Comparison of ENCODE assay signal across 31 mouse cellular contexts in genomic region chr11:97597945-97598691, GRCm38 (mm10). TPM values are rescaled to one million over a fixed set of nuclear protein-coding genes. Genes with fewer than 3 reads are reported as not detected.
DNase-seq lines count a peak whose midpoint lies in the region; ATAC-seq and TF ChIP-seq lines count a peak whose summit lies in the region.
"Had no signal": no experiment of that assay in that cellular context is flagged by ENCODE, and none has a peak within 500 bp of the region (broad histone marks: within the 10 kb centered on the region; RNA-seq: fewer than 3 reads in every experiment).

No protein-coding gene starts in this region.

- intact Hi-C loops in left cerebral cortex, postnatal 4 days (cut with DNase I) = no loop called here

- no peaks in the 10 kb centered on the region for H3K36me3 ChIP-seq in liver, embryonic 11.5 days (ENCODE audit: control insufficient read depth, insufficient read depth, low read length)
- H3K36me3 ChIP-seq in ES-Bruce4 (ENCODE audit: control insufficient read depth, insufficient read depth, low read length, poor library complexity, severe bottlenecking) = no peaks in the 10 kb centered on the region
- H3K36me3 ChIP-seq in forebrain, embryonic 14.5 days (ENCODE audit: control insufficient read depth, insufficient read depth, low read length) = no peaks in the 10 kb centered on the region
- H3K36me3 ChIP-seq: embryonic facial prominence, embryonic 10.5 days; embryonic facial prominence, embryonic 15.5 days; forebrain, embryonic 15.5 days; hindbrain, embryonic 13.5 days; midbrain, embryonic 10.5 days; neural tube, embryonic 12.5 days had no signal

- TF ChIP-seq POLR2A in ES-Bruce4 (IDR thresholded peaks at IDR 0.05; ENCODE audit: insufficient read depth, low read length) = peak; percentile 88

- peak overlapping the region; percentile 21; the same call in 1 of the 2 replicates for H3K4me2 ChIP-seq in liver, embryonic 11.5 days
- no peak overlapping the region for H3K4me2 ChIP-seq in forebrain, embryonic 14.5 days (ENCODE audit: low read length)
- H3K4me2 ChIP-seq: embryonic facial prominence, embryonic 15.5 days; forebrain, embryonic 15.5 days; heart, embryonic 11.5 days; hindbrain, embryonic 13.5 days; neural tube, embryonic 12.5 days had no signal

- H3K9ac ChIP-seq in liver, embryonic 11.5 days (ENCODE audit: low read depth, low read length) = no peak overlapping the region
- peak overlapping the region; percentile 92 for H3K9ac ChIP-seq in ES-Bruce4 (ENCODE audit: low read depth, poor library complexity, severe bottlenecking)
- H3K9ac ChIP-seq in forebrain, embryonic 14.5 days (ENCODE audit: low read length) = no peak overlapping the region
- H3K9ac ChIP-seq: embryonic facial prominence, embryonic 15.5 days; forebrain, embryonic 15.5 days; hindbrain, embryonic 13.5 days; neural tube, embryonic 12.5 days had no signal

- no peak for ATAC-seq in liver, embryonic 11.5 days (replicated peaks; ENCODE audit: low FRiP score)
- no peak for ATAC-seq in forebrain, embryonic 14.5 days
- ATAC-seq: CD4-positive, CD25-positive, alpha-beta regulatory T cell, adult 4 months; forebrain, embryonic 15.5 days; midbrain, embryonic 16.5 days had no signal

- no peak for TF ChIP-seq EP300 in ES-Bruce4 (IDR thresholded peaks at IDR 0.05; ENCODE audit: insufficient read depth, low read depth, low read length)

- no peaks in the 10 kb centered on the region for H3K9me3 ChIP-seq in liver, embryonic 11.5 days (ENCODE audit: control insufficient read depth, low read length)
- no peaks in the 10 kb centered on the region; the same call in 1 of the 2 replicates for H3K9me3 ChIP-seq in ES-Bruce4 (replicated peaks; ENCODE audit: control insufficient read depth, insufficient read depth, low read length, poor library complexity, severe bottlenecking)
- H3K9me3 ChIP-seq in forebrain, embryonic 14.5 days (replicated peaks; ENCODE audit: control insufficient read depth, low read length) = no peaks in the 10 kb centered on the region
- H3K9me3 ChIP-seq: embryonic facial prominence, embryonic 15.5 days; forebrain, embryonic 15.5 days; hindbrain, embryonic 13.5 days; midbrain, embryonic 10.5 days; neural tube, embryonic 12.5 days had no signal

- no peak overlapping the region for H3K27ac ChIP-seq in liver, embryonic 11.5 days (ENCODE audit: low read depth, low read length)
- H3K27ac ChIP-seq in ES-Bruce4 (ENCODE audit: insufficient read depth, low read length) = peak overlapping the region; percentile 88
- no peak overlapping the region for H3K27ac ChIP-seq in forebrain, embryonic 14.5 days (ENCODE audit: low read depth, low read length)
- H3K27ac ChIP-seq: embryonic facial prominence, embryonic 10.5 days; embryonic facial prominence, embryonic 15.5 days; forebrain, embryonic 15.5 days; gastrocnemius, adult 2 months; hindbrain, embryonic 13.5 days; macrophage; midbrain, embryonic 10.5 days; neural tube, embryonic 12.5 days had no signal

- no peaks in the 10 kb centered on the region for H3K27me3 ChIP-seq in liver, embryonic 11.5 days (replicated peaks; ENCODE audit: control insufficient read depth, insufficient read depth, low read length)
- no peaks in the 10 kb centered on the region for H3K27me3 ChIP-seq in ES-Bruce4 (ENCODE audit: control insufficient read depth, insufficient read depth, low read length, poor library complexity, severe bottlenecking)
- no peaks in the 10 kb centered on the region for H3K27me3 ChIP-seq in forebrain, embryonic 14.5 days (replicated peaks; ENCODE audit: control insufficient read depth, insufficient read depth, low read length)
- H3K27me3 ChIP-seq: embryonic facial prominence, embryonic 15.5 days; forebrain, embryonic 15.5 days; hindbrain, embryonic 13.5 days; neural tube, embryonic 12.5 days had no signal

- peak; percentile 52 for TF ChIP-seq CTCF in ES-Bruce4 (IDR thresholded peaks at IDR 0.05; ENCODE audit: low read depth, low read length)

- DNase-seq in liver, embryonic 11.5 days (ENCODE audit: low spot score) = no peak
- no peak for DNase-seq in liver
- peak; percentile 96 for DNase-seq in R1 (ENCODE audit: low read depth, low spot score)
- DNase-seq in yolk sac, embryonic 10.5 days (ENCODE audit: low spot score) = peak; percentile 53
- no peak for DNase-seq in forebrain, embryonic 14.5 days (ENCODE audit: low spot score)
- DNase-seq in left cerebral cortex, postnatal 4 days = no peak
- DNase-seq: adrenal gland, postnatal 10 days; cerebellum, adult 8-10 months; cerebellum, postnatal 25 days; gastrocnemius, adult 2 months; gastrocnemius, postnatal 36 days; heart, adult 18-20 months; heart, postnatal 4 days; kidney, adult 11 months; kidney, postnatal 25 days; lung, adult 2 months; lung, postnatal 10 days; right cerebral cortex, postnatal 4 days had no signal

- 62% methylated on average over 10 of the region's 10 CpGs for WGBS in liver, embryonic 11.5 days
- 82% methylated on average over 10 of the region's 10 CpGs for WGBS in forebrain, embryonic 14.5 days

- H3K4me3 ChIP-seq in liver, embryonic 11.5 days (ENCODE audit: low read depth, low read length) = peak overlapping the region; percentile 20
- H3K4me3 ChIP-seq in ES-Bruce4 (ENCODE audit: low read depth, low read length) = peak overlapping the region; percentile 99
- H3K4me3 ChIP-seq in forebrain, embryonic 14.5 days (ENCODE audit: low read depth, low read length) = no peak overlapping the region
- H3K4me3 ChIP-seq: embryonic facial prominence, embryonic 10.5 days; embryonic facial prominence, embryonic 15.5 days; forebrain, embryonic 15.5 days; gastrocnemius, adult 2 months; hindbrain, embryonic 13.5 days; midbrain, embryonic 10.5 days; myocyte; neural tube, embryonic 12.5 days had no signal

- no peaks in the 10 kb centered on the region for H3K4me1 ChIP-seq in liver, embryonic 11.5 days (replicated peaks; ENCODE audit: control insufficient read depth, insufficient read depth, low read length)
- no peaks in the 10 kb centered on the region for H3K4me1 ChIP-seq in ES-Bruce4 (ENCODE audit: control insufficient read depth, insufficient read depth, low read length)
- H3K4me1 ChIP-seq in forebrain, embryonic 14.5 days (ENCODE audit: control insufficient read depth, insufficient read depth, low read length) = no peaks in the 10 kb centered on the region
- H3K4me1 ChIP-seq: embryonic facial prominence, embryonic 15.5 days; forebrain, embryonic 15.5 days; hindbrain, embryonic 13.5 days; neural tube, embryonic 12.5 days had no signal

RNA-seq across cellular contexts. Expression of gene Srcin1, which starts 22.1 kb away (rescaled TPM):
- polyA plus RNA-seq in liver, embryonic 11.5 days (2014; fragmentation: Nextera tagmentation; extraction: Ambion mirVana) = 0.13 and 0.14 TPM in 2 replicates
- 7.7 and 8.3 TPM in 2 replicates for polyA plus RNA-seq in ES-Bruce4 (2011; ENCODE audit: insufficient read depth, insufficient read length, low read depth, missing spikeins)
- 5.6 and 6.4 TPM in 2 replicates for polyA plus RNA-seq in forebrain, embryonic 14.5 days (2014; fragmentation: Nextera tagmentation; extraction: Ambion mirVana)
- 100 to 1,000 TPM; 163 to 177 TPM for total RNA-seq in left cerebral cortex, postnatal 4 days (2021)
- polyA plus RNA-seq: CD4-positive, CD25-positive, alpha-beta regulatory T cell, adult 4 months; heart, postnatal 0 days; myocyte had no signal

RNA-seq across cellular contexts. Expression of gene Epop, which starts 31.4 kb away (rescaled TPM):
- 4.1 and 4.8 TPM in 2 replicates for polyA plus RNA-seq in liver, embryonic 11.5 days (2014; fragmentation: Nextera tagmentation; extraction: Ambion mirVana)
- polyA plus RNA-seq in ES-Bruce4 (2011; ENCODE audit: insufficient read depth, insufficient read length, low read depth, missing spikeins) = 39.3 and 44.1 TPM in 2 replicates
- 2.5 and 3.3 TPM in 2 replicates for polyA plus RNA-seq in forebrain, embryonic 14.5 days (2014; fragmentation: Nextera tagmentation; extraction: Ambion mirVana)
- total RNA-seq in left cerebral cortex, postnatal 4 days (2021) = 1 to 10 TPM; 5.6 to 6.3 TPM

Comparison
In these comparisons a context has a peak if more than half of its experiments do, and no peak if none do; other contexts are left out.
1. DNase-seq: peak in R1 (single experiment) and yolk sac, embryonic 10.5 days (single experiment); none in liver, embryonic 11.5 days (single experiment), liver (single experiment), forebrain, embryonic 14.5 days (single experiment) and left cerebral cortex, postnatal 4 days (single experiment).